Mouse (Mus musculus): ENCODE results near the gene Trip10.

- TF ChIP-seq CTCF (IDR thresholded peaks at IDR 0.05; ENCODE audit: control insufficient read depth, insufficient read depth, insufficient replicate concordance, low read depth, low read length) (no peak), POLR2A (IDR thresholded peaks at IDR 0.05; ENCODE audit: control insufficient read depth, low read depth, low read length) (no peak)
These were observed 29.8 kb downstream of the Trip10 start, which contains the start of gene Vav1 for GRCm38 (mm10) chr17:57278943-57279590.
